Mouse (Mus musculus): ENCODE measurements around the gene Gm14085. TPM values are rescaled to one million over a fixed set of nuclear protein-coding genes. Genes with fewer than 3 reads are reported as not detected.
A peak's percentile ranks its signal among the peaks of the same experiment; 100 is the strongest.

Gene Gm14085
- polyA plus RNA-seq, 1 experiment from 2014 or later, result not detected

DNA sequence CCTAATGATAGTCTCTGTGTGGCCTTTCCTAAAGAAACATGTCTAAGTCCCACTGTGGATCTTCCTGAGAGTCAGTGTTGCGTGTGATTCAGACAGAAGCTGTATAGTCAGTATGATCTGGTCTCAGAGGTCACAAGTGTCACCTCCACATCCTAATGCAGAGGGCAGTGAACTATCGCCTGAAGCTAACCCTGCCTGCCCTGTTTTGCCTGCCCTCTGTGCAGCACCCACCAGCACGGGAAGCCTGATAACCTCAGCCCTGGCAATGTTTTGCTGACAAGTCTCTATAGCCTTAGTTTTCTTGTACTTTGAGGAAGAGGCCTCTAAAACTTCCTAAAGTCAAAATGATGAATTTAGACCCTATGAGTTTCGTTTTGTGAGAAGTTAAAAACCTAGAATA lies 85.7 kb downstream of the Gm14085 start:
- WGBS, result 60% methylated on average over 4 of the region's 4 CpGs
- H3K4me1 ChIP-seq, result no peaks in the 10 kb centered on the region
- H3K4me3 ChIP-seq, result no peak overlapping the region
- H3K9me3 ChIP-seq, result no peaks in the 10 kb centered on the region
- H3K27ac ChIP-seq, result no peak overlapping the region
- no peak overlapping the region for H3K9ac ChIP-seq
- ATAC-seq (ENCODE audit: borderline replicate concordance, extremely low read depth, low FRiP score, low TSS enrichment), result no peak
- H3K27me3 ChIP-seq, result no peaks in the 10 kb centered on the region
- H3K36me3 ChIP-seq, result no peaks in the 10 kb centered on the region
- no peak overlapping the region for H3K4me2 ChIP-seq

DNA sequence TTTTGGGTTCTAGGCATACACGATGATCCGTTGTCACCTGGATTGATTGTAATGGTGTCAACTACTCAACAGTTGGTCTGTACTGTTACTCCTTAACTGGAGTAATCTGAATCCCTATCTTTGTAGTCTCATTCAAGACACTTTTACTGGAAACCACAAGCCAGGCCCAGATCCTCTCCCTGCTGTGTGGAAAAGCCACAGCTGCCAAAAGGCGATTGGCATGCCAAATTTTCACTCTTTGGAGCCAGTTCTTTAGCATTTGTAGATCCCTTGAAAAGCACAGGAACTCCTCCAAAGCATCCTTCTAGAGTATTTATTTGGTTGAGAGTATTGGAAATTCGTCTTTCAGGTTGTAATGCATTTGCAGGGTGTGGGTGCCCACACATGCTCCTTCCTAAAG lies 86.6 kb downstream of the Gm14085 start:
- Histone ChIP-seq H3K27me3 (no peaks in the 10 kb centered on the region), H3K36me3 (no peaks in the 10 kb centered on the region), H3K4me1 (peaks cover 4% of the 10 kb centered on the region), H3K9ac (no peak overlapping the region), H3K9me3 (no peaks in the 10 kb centered on the region), H3K27ac (no peak overlapping the region), H3K4me3 (no peak overlapping the region), H3K4me2 (no peak overlapping the region)
- 67% methylated on average over 4 of the region's 4 CpGs for WGBS
- no peak for ATAC-seq (ENCODE audit: borderline replicate concordance, extremely low read depth, low FRiP score, low TSS enrichment)

DNA sequence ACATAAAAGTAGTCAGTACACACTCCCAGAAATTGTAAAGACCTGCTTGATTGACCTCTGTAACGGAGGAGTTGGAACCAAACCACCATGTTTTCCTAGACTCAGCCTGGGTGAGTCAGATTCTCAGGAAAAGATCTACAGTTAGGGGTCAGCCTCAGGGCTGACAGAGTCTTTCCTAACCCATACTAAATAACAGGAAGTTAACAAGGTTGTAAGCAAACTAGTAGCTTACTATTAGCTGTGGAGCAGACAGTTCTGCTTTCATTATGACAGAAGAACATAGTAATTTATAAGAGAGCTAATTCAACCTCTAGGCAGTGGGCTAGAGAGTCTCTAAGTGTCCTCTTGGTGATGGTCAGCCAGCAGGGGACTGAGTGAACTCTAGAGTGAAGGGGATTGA lies 87.7 kb downstream of the Gm14085 start:
- no peak for ATAC-seq (ENCODE audit: borderline replicate concordance, extremely low read depth, low FRiP score, low TSS enrichment)

DNA sequence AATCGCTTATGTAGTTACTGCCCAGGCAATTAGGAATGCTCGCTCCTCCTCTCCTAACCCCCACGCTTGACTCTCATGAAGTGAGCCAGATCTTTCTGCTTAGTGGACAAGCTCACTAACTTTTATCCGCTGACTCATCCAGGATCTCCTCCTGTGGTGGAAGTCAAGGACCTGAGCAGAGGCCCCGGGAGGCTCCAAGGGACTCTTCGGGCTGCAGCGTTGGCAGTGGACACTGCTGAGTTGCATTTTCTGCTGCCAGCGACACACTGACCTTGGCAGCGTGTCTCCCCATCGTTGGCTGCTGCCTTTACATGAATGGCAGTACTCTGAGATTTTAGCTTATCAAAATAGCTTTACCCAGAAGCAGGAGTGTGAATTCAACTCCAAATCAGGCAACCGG lies 90.7 kb downstream of the Gm14085 start:
- no peak overlapping the region for H3K4me3 ChIP-seq
- H3K4me1 ChIP-seq, result peaks cover 9% of the 10 kb centered on the region
- H3K4me2 ChIP-seq, result no peak overlapping the region
- H3K9me3 ChIP-seq, result no peaks in the 10 kb centered on the region
- WGBS, result 46% methylated on average over 11 of the region's 11 CpGs
- H3K36me3 ChIP-seq, result no peaks in the 10 kb centered on the region
- no peak overlapping the region for H3K9ac ChIP-seq
- no peak for ATAC-seq (ENCODE audit: borderline replicate concordance, extremely low read depth, low FRiP score, low TSS enrichment)
- H3K27ac ChIP-seq, result no peak overlapping the region
- H3K27me3 ChIP-seq, result no peaks in the 10 kb centered on the region

More for the DNA sequence above, 87.7 kb downstream of the Gm14085 start:
- peaks cover 9% of the 10 kb centered on the region for H3K4me1 ChIP-seq
- no peak overlapping the region for H3K4me3 ChIP-seq
- H3K36me3 ChIP-seq, result no peaks in the 10 kb centered on the region
- no peaks in the 10 kb centered on the region for H3K27me3 ChIP-seq
- WGBS, result 53% methylated on average over 1 of the region's 1 CpGs
- no peak overlapping the region for H3K27ac ChIP-seq
- no peak overlapping the region for H3K4me2 ChIP-seq
- no peaks in the 10 kb centered on the region for H3K9me3 ChIP-seq
- no peak overlapping the region for H3K9ac ChIP-seq

DNA sequence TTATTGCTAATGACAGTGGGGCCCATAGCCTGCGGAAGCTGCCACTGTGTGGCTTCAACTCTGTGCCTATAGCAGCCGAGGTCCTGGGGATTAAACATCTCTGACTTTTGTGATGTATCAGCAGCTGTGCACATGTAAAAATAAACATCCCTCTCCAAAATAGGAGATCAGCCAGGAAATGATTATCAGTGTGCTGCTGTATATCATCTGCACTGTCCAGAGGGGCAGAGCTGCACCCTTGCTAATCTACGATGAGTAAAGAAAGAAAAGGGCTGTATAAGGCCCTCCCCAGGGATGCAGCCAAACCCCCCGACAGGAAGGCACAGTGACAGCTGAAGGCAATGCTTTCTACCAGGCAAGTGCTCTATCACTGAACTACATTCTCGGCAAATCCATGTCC lies 91.6 kb downstream of the Gm14085 start:
- H3K4me3 ChIP-seq, result no peak overlapping the region
- H3K27me3 ChIP-seq, result no peaks in the 10 kb centered on the region
- no peak overlapping the region for H3K9ac ChIP-seq
- 20% methylated on average over 5 of the region's 5 CpGs for WGBS
- no peak overlapping the region; the same call in 1 of the 2 replicates for H3K27ac ChIP-seq
- H3K9me3 ChIP-seq, result no peaks in the 10 kb centered on the region
- no peaks in the 10 kb centered on the region for H3K36me3 ChIP-seq
- H3K4me1 ChIP-seq, result peaks cover 12% of the 10 kb centered on the region
- H3K4me2 ChIP-seq, result peak overlapping the region; percentile 47
- ATAC-seq (ENCODE audit: borderline replicate concordance, extremely low read depth, low FRiP score, low TSS enrichment), result peak; percentile 73

DNA sequence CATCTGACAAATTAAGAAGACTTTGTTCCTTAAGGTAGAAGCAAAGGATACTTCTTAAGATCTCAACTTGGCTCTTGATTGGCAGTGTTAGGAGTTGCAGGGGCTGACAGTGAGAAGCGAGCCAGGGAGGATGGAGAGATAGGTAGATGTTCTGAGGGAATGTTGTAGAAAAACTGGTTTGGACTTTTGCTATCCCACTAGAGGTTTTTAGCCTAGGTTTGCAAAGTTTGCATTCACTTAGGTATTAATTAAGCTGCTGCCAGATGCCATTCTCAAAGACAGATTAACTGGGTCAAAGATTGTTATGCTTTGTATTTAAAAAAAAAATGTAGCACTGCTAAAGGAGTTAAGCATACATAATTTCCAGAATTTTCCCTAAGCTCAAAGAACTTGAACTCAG lies 92.6 kb downstream of the Gm14085 start:
- H3K4me2 ChIP-seq, result no peak overlapping the region
- H3K4me3 ChIP-seq, result no peak overlapping the region
- 77% methylated on average over 1 of the region's 1 CpGs for WGBS
- H3K27ac ChIP-seq, result no peak overlapping the region
- no peak overlapping the region for H3K9ac ChIP-seq
- H3K27me3 ChIP-seq, result no peaks in the 10 kb centered on the region
- H3K36me3 ChIP-seq, result no peaks in the 10 kb centered on the region
- H3K4me1 ChIP-seq, result peaks cover 16% of the 10 kb centered on the region
- ATAC-seq (ENCODE audit: borderline replicate concordance, extremely low read depth, low FRiP score, low TSS enrichment), result no peak
- H3K9me3 ChIP-seq, result no peaks in the 10 kb centered on the region

Other genes starting within 250 kb of the Gm14085 start
- 0.04 TPM in 2 replicates for gene Duox2, start 186.5 kb upstream of the Gm14085 start, polyA plus RNA-seq (2015; fragmentation: Nextera tagmentation; extraction: Ambion mirVana)
- gene Duoxa2, start 186.0 kb upstream of the Gm14085 start, polyA plus RNA-seq (2015; fragmentation: Nextera tagmentation; extraction: Ambion mirVana), result not detected in 2 replicates
- 0.20 and 0.35 TPM in 2 replicates for gene Duoxa1, start 171.2 kb upstream of the Gm14085 start, polyA plus RNA-seq (2015; fragmentation: Nextera tagmentation; extraction: Ambion mirVana)
- gene Duox1, start 169.3 kb upstream of the Gm14085 start, polyA plus RNA-seq (2015; fragmentation: Nextera tagmentation; extraction: Ambion mirVana), result 0.04 and 0.10 TPM in 2 replicates
- gene Shf, start 115.8 kb upstream of the Gm14085 start, polyA plus RNA-seq (2015; fragmentation: Nextera tagmentation; extraction: Ambion mirVana), result 2.1 and 2.9 TPM in 2 replicates
- gene Slc28a2, start 58.5 kb upstream of the Gm14085 start, polyA plus RNA-seq (2015; fragmentation: Nextera tagmentation; extraction: Ambion mirVana), result 0.16 and 0.31 TPM in 2 replicates
- gene Gatm, start 126.4 kb downstream of the Gm14085 start, polyA plus RNA-seq (2015; fragmentation: Nextera tagmentation; extraction: Ambion mirVana), result 6.2 and 6.3 TPM in 2 replicates
- gene AA467197, start 152.0 kb downstream of the Gm14085 start, polyA plus RNA-seq (2015; fragmentation: Nextera tagmentation; extraction: Ambion mirVana), result 0.30 and 0.76 TPM in 2 replicates
- gene Slc30a4, start 217.7 kb downstream of the Gm14085 start, polyA plus RNA-seq (2015; fragmentation: Nextera tagmentation; extraction: Ambion mirVana), result 6.7 and 6.8 TPM in 2 replicates

Measured in lung, embryonic 15.5 days (tissue).